Mouse (Mus musculus) cortical plate, adult 2 months (tissue): ENCODE data around the gene Igfbp3. TPM values are rescaled to one million over a fixed set of nuclear protein-coding genes. Genes with fewer than 3 reads are reported as not detected.

Experiments used
- H3K27ac ChIP-seq: fragments of 200-500 bp; 2 replicates; pipeline ENCODE4 v1.5.1; 2012; ENCODE audit warnings: low read length, control low read depth, inconsistent platforms; ENCODE audit not compliant: insufficient read depth
- H3K4me1 ChIP-seq: fragments of 200-500 bp; 2 replicates; pipeline ENCODE4 v1.6.1; 2011; ENCODE audit warnings: low read length; ENCODE audit not compliant: control insufficient read depth, insufficient read depth
- H3K4me3 ChIP-seq: fragments of 200-500 bp; 2 replicates; pipeline ENCODE4 v1.5.1; 2011; ENCODE audit warnings: mild to moderate bottlenecking, low read length, control low read depth; ENCODE audit not compliant: insufficient read depth
- CTCF ChIP-seq: fragments of 200-500 bp; IDR thresholded peaks from 2 replicates; pipeline ENCODE4 v1.5.1; 2011; ENCODE audit warnings: mild to moderate bottlenecking, control low read depth, low read length; ENCODE audit not compliant: insufficient read depth; ENCODE audit errors: extremely low read depth
- POLR2A ChIP-seq: fragments of 200-500 bp; IDR thresholded peaks from 2 replicates; pipeline ENCODE4 v1.6.1; 2011; ENCODE audit warnings: mild to moderate bottlenecking, low read length, control low read depth; ENCODE audit not compliant: insufficient read depth; ENCODE audit errors: extremely low read depth
- polyA plus RNA-seq: library from polyadenylated mRNA; depleted of rRNA; stranded (reverse); fragments of >200 nt; gene quantifications from 2 replicates; pipeline ENCODE4 v1.2.3, GENCODE M21; 2012

The Igfbp3 gene
- polyA plus RNA-seq, 1 experiment, result 9.7 TPM

DNA sequence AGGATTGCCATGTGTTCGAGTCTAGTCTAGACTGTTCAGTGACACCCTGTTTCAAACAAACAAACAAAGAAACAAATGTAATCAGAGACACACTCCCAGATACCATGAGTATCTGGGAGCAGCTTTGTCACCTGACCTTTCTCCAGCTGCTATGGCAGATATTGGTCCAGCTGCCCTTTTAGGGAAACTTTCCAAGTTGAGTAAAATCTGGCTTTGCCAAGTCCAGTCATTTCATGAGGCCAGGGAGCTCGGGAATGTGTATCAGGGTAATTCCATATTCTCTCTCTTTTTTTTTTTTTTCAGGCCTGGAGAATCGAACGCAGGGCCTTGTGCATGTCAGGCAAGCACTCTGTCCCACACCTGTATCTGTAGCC lies 18.4 kb downstream of the Igfbp3 start:
- no peak overlapping the region for H3K27ac ChIP-seq
- H3K4me3 ChIP-seq, result no peak overlapping the region
- no peaks in the 10 kb centered on the region for H3K4me1 ChIP-seq
- TF ChIP-seq POLR2A, result no peak

DNA sequence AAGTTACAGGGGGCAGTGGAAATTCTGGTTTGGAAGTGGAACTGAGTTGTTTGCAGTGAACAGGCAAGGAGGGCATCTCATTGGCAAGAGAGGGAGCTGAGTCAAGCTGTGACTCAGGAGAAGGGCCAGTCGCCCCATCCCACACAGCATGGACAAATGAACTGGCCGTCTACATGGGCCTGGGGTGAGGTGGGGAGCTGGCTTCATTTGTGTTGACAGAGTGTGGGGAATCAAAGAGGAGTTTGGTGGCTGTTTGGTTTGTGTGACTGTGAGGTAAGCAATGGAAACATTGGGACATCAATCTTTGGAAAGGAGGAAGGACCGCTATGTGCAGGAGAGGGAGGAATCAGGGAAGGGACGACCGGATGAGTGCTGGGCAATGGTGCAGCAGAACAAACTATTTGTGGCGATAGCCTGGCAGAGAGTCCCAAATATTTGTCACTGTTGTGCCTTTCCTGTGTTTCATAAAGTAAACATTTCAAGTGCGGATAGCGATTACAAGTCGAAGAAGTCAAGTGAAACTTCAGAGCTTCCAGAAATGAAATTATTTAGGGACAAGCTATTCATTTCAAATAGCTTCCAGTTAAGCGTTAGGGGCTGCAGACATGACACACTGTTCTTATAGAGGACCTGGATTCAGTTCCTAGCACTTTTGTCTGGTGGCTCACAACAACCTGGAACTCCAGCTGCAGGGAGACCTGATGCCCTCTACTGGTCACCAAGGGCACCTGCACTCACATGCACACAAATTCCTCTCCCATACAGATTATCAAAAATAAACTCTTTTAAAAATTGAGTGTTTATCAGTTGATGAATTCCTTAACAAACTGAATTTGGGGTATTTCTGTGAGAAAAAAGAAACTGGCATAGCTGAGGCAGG lies 19.1 kb downstream of the Igfbp3 start:
- Histone ChIP-seq H3K27ac (no peak overlapping the region), H3K4me1 (no peaks in the 10 kb centered on the region), H3K4me3 (no peak overlapping the region)
- 0 out of 2 replicates have a peak, but pooled peaks have one; percentile 10 for TF ChIP-seq CTCF
- no peak for TF ChIP-seq POLR2A

DNA sequence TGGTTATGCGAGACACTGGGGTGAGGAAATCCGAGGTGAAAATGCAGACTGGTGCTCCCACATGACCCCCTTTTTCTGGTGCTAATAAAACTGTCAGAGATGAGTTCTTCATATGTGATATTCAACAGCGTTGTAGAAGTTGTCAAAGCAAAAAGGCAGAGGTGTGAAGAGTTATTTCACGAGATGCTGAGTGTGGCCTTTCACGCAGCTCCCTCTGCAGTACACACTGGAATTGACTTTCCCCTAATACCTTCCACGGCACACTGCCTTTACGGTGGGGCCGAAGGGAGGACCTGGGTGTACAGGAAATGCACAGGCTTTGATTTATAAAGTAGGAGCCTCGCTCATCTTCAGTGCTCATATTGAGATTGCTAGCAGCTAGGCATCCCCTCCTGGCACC lies 20.6 kb downstream of the Igfbp3 start:
- no peak for TF ChIP-seq CTCF
- no peak for TF ChIP-seq POLR2A
- Histone ChIP-seq H3K4me3 (no peak overlapping the region), H3K27ac (no peak overlapping the region)

DNA sequence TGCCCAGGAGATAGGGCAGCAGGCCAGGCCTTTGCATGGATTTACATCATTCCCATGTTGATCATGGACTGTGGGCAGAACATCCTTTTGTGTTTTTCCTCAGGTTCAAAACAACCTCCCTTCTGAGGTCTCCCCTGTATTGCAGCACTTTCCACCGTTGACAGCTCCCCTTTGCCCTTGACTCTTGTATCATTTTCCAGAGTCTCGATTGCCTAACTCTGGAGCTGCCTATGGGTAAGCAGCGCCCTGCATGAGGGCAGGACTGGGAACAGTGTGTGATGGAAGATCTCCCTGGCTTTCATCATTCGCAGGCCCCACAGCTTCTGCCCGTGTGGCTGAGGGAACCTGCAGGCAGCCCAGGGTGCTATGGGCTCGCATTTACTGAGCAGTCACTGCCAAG lies 21.0 kb downstream of the Igfbp3 start:
- Histone ChIP-seq H3K27ac (no peak overlapping the region), H3K4me1 (no peaks in the 10 kb centered on the region), H3K4me3 (no peak overlapping the region)
- TF ChIP-seq CTCF (no peak), POLR2A (no peak)

More for the DNA sequence above, 20.6 kb downstream of the Igfbp3 start:
- H3K4me1 ChIP-seq, result no peaks in the 10 kb centered on the region

DNA sequence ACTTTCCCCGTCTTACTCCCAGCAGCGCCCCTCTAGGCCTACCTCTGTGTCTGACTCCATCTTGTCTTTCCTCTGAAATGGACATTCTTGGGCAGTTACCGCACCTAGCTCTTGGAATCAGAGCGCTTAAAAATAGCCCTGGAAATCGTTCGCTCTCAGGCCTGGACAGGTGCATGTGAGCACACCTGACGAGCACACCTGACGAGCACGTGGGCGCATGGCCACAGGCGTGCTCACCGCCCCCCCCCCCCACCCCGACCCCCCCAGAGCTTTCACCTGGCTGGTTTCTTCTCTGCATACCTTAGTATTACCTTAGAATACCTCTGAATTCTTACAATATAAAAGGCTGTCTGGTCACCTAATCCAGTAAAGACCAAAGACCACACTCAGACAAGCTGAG lies 25.3 kb downstream of the Igfbp3 start, which contains the start of gene Gm11985:
Gene Gm11985, minus strand, starts transcription at position 101 of the 400 bp plus-strand sequence.
- no peak within 1 kb of the TSS for H3K27ac ChIP-seq
- H3K4me3 ChIP-seq, result no peak within 1 kb of the TSS
- H3K4me1 ChIP-seq, result no peaks in the 10 kb centered on the region
- TF ChIP-seq CTCF (no peak), POLR2A (no peak)

DNA sequence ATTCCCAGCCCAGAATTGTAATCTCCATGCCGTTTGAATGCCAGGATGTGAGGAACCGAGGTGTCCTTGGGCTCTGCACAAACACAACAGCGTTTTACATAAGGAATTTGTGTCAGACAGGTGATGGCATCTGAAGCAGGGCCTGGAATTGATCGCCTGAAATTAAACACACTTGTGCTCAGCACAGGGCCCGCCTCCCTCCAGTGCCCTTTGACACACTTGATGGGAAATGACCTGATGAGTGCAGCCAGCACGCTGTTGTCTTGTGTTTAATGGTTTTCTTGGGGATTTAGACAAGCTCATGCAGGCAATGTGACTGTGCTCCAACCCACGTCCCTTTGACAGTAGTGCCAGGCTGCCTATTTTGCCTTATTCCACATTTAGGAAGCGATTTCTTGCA lies 26.3 kb downstream of the Igfbp3 start:
- no peak overlapping the region for H3K27ac ChIP-seq
- no peaks in the 10 kb centered on the region for H3K4me1 ChIP-seq
- TF ChIP-seq CTCF (no peak), POLR2A (no peak)
- H3K4me3 ChIP-seq, result no peak overlapping the region

DNA sequence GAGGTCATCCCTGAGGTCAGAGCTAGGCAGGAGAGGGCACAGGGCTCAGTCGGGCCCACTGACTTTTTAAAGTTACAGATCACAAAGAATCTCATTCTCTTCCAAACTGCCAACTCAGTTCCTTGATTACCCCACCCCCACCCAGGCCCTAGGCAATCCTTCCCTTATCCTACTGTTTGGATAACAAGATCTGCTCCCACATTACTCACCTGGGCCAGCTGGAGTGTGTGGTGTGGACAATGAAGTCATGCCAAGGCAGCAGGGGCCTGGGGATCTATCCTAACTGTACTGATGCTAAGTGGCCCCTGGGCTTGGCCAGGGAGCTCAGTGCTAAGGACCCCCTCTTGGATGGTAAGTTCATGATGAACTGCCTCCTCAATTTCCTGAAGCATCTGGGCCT lies 29.3 kb downstream of the Igfbp3 start:
- no peak overlapping the region for H3K4me3 ChIP-seq
- no peaks in the 10 kb centered on the region for H3K4me1 ChIP-seq
- TF ChIP-seq CTCF, result no peak
- no peak for TF ChIP-seq POLR2A
- no peak overlapping the region for H3K27ac ChIP-seq

DNA sequence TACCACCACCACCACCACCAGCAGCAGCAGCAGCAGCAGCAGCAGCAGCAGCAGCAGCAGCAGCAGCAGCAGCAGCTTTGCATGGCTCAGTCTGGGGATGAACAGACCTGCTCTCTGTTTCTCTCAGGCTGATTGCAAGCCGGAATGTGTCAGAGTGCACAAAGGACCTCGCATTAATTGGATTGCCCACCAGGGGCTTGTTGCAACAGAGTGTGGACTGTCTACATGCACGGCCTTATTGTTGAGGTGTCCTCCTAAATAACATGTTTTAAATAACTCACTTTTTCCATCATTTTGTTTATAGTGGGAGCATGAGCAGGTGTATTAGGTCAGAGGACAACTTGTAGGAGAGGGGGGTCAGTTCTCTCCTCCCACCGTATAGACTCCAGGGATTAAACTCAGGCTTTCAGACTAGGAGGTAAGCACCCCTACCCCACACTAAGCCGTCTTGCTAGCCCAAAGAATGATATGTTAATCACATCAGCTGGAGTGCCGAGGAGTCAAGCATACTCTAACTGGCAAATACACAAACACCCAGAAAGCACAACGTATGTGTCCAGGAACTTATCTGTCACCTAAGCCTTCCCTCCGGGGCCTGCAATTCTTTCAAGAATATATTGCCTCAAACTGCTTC lies 31.2 kb downstream of the Igfbp3 start:
- Histone ChIP-seq H3K4me3 (no peak overlapping the region), H3K27ac (no peak overlapping the region), H3K4me1 (no peaks in the 10 kb centered on the region)
- no peak for TF ChIP-seq CTCF
- TF ChIP-seq POLR2A, result no peak

DNA sequence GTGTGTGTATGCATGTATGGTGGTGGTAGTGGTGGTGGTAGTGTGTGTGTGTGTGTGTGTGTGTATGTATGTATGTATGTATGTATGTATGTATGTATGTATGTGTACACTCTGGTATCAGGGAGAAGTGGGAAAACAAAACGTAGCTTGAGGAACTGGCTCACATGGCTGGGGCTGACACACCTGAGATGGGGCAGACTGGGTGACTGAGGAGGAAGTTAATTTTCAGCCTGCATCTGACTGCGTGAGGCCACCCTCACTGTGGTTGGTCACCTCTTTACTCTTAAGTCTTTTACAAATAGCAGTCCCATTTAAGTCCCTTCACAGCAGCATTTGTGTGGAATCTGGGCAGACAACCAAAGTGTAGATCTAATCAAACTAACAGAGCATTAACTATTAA lies 34.4 kb downstream of the Igfbp3 start:
- Histone ChIP-seq H3K4me1 (no peaks in the 10 kb centered on the region), H3K27ac (no peak overlapping the region), H3K4me3 (no peak overlapping the region)
- no peak for TF ChIP-seq POLR2A
- no peak for TF ChIP-seq CTCF

DNA sequence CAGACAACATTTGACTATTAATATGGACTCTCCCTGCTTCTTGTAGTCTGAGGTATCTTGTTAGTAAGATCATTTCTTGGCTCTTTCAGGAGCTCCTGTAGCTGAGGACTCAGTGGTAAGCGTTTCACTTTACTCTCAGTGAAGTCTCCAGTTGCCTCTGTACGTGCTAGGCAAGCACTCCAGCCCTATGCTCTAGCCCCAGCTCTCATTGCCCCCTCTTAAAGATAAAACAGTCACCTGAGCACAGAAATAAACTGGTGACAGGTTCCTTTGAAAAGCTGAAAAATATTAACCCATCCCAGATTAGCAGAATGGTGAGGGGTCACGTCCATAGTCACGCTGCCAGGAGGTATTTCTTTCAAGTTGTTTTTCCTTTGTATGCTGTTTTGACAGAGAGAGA lies 35.0 kb downstream of the Igfbp3 start:
- TF ChIP-seq CTCF, result no peak
- no peak for TF ChIP-seq POLR2A
- Histone ChIP-seq H3K27ac (no peak overlapping the region), H3K4me3 (no peak overlapping the region), H3K4me1 (no peaks in the 10 kb centered on the region)
